Mouse (Mus musculus) C2C12 (cell line): ENCODE measurements around the gene Gm13871. TPM values are rescaled to one million over a fixed set of nuclear protein-coding genes. Genes with fewer than 3 reads are reported as not detected.
"Not testable (repeated sequence)": the region's sequence is repeated elsewhere in the genome, so short reads cannot be mapped to it uniquely, and the experiment has no call there.

Source experiments
- H3K27me3 ChIP-seq: one replicate; pipeline ENCODE4 v1.6.1; 2011; ENCODE audit not compliant: control insufficient read depth, insufficient read depth, insufficient read length
- H3K36me3 ChIP-seq: one replicate; pipeline ENCODE4 v1.6.1; 2011; ENCODE audit not compliant: control insufficient read depth, insufficient read depth
- H3K4me3 ChIP-seq: one replicate; pipeline ENCODE4 v1.5.1; 2011; ENCODE audit warnings: mild to moderate bottlenecking, control low read depth; ENCODE audit not compliant: poor library complexity, insufficient read depth, severe bottlenecking
- H3K79me2 ChIP-seq: one replicate; pipeline ENCODE4 v1.6.1; 2011; ENCODE audit not compliant: control insufficient read depth, insufficient read depth
- H3K79me3 ChIP-seq: one replicate; pipeline ENCODE4 v1.6.1; 2011; ENCODE audit warnings: low read depth, control low read depth
- H3ac ChIP-seq: one replicate; pipeline ENCODE3; 2011; ENCODE audit warnings: low read depth; ENCODE audit not compliant: control insufficient read depth, insufficient read length
- CEBPB ChIP-seq: IDR thresholded peaks from one replicate; pipeline ENCODE4 v1.6.1; 2011; ENCODE audit warnings: low read depth, mild to moderate bottlenecking, control low read depth, moderate library complexity
- CTCF ChIP-seq: IDR thresholded peaks from one replicate; pipeline ENCODE4 v1.5.1; 2011; ENCODE audit not compliant: control insufficient read depth, insufficient read depth, insufficient read length
- FOSL1 ChIP-seq: IDR thresholded peaks from one replicate; pipeline ENCODE4 v1.8.0; 2011; ENCODE audit warnings: mild to moderate bottlenecking, low read length; ENCODE audit not compliant: poor library complexity, insufficient read depth, severe bottlenecking
- MAX ChIP-seq: IDR thresholded peaks from one replicate; pipeline ENCODE4 v1.6.1; 2011; ENCODE audit warnings: mild to moderate bottlenecking, control low read depth
- MYOD1 ChIP-seq: IDR thresholded peaks from one replicate; pipeline ENCODE4 v1.6.1; 2011; ENCODE audit warnings: low read depth; ENCODE audit not compliant: control insufficient read depth, insufficient read length
- MYOG ChIP-seq: IDR thresholded peaks from one replicate; pipeline ENCODE4 v1.6.1; 2011; ENCODE audit not compliant: control insufficient read depth, insufficient read length; ENCODE audit errors: extremely low read depth
- USF1 ChIP-seq: IDR thresholded peaks from one replicate; pipeline ENCODE4 v1.6.1; 2011; ENCODE audit warnings: low read depth, mild to moderate bottlenecking, control low read depth, moderate library complexity
- long read RNA-seq, 2 experiments: library from polyadenylated mRNA; unstranded; transcript quantifications; one replicate each; pipeline ENCODE4 v2.0.0; 2019 to 2020
- polyA plus RNA-seq: library from polyadenylated mRNA; unstranded; fragments of >200 nt; fragmentation: generic; extraction: Trizol; gene quantifications from one replicate; pipeline ENCODE4 v1.2.1, GENCODE M21; 2012; ENCODE audit warnings: missing spikeins

The Gm13871 gene
- polyA plus RNA-seq = not detected
- long read RNA-seq, experiment 1 = 0 reads
- long read RNA-seq, experiment 2 = 0 reads

GRCm38 (mm10) chr4:73905853-73906252 lies at the start of gene Gm13871:
Gene Gm13871, minus strand, starts transcription at chr4:73905953.
- H3K79me3 ChIP-seq, H3ac ChIP-seq, H3K4me3 ChIP-seq, H3K79me2 ChIP-seq, H3K27me3 ChIP-seq, H3K36me3 ChIP-seq: not testable (repeated sequence)

GRCm38 (mm10) chr4:73950375-73950896 lies 44.7 kb upstream of the Gm13871 start, which contains the start of gene 2310002L09Rik:
Gene 2310002L09Rik, minus strand, starts transcription at chr4:73950846.
- Histone ChIP-seq H3K79me2 (no peaks in the 10 kb centered on the region), H3K36me3 (no peaks in the 10 kb centered on the region), H3K4me3 (no peak within 1 kb of the TSS), H3K79me3 (no peaks in the 10 kb centered on the region), H3ac (no peak within 1 kb of the TSS), H3K27me3 (no peaks in the 10 kb centered on the region)
- no peak for TF ChIP-seq CEBPB
- TF ChIP-seq USF1 = no peak
- no peak for TF ChIP-seq CTCF
- no peak for TF ChIP-seq MAX
- no peak for TF ChIP-seq MYOG
- TF ChIP-seq FOSL1 = no peak
- TF ChIP-seq MYOD1 = no peak

GRCm38 (mm10) chr4:73920660-73921059 lies 14.9 kb upstream of the Gm13871 start, which contains the start of gene Gm11756:
Gene Gm11756, minus strand, starts transcription at chr4:73920760.
- H3K27me3 ChIP-seq, H3K36me3 ChIP-seq, H3K79me2 ChIP-seq, H3ac ChIP-seq, H3K79me3 ChIP-seq, H3K4me3 ChIP-seq: not testable (repeated sequence)

GRCm38 (mm10) chr4:73891012-73891411 lies 14.7 kb downstream of the Gm13871 start, which contains the start of gene Gm11757:
Gene Gm11757, minus strand, starts transcription at chr4:73891112.
- H3K36me3 ChIP-seq, H3K4me3 ChIP-seq, H3ac ChIP-seq, H3K79me2 ChIP-seq, H3K79me3 ChIP-seq, H3K27me3 ChIP-seq: not testable (repeated sequence)

- not testable (repeated sequence) for H3K79me3 ChIP-seq, H3K4me3 ChIP-seq, H3K79me2 ChIP-seq, H3K27me3 ChIP-seq, H3ac ChIP-seq, H3K36me3 ChIP-seq
Measured at GRCm38 (mm10) chr4:73876166-73876565, 29.6 kb downstream of the Gm13871 start, which contains the start of gene Gm11758. Gene Gm11758, minus strand, starts transcription at chr4:73876266.

Other genes starting within 250 kb of the Gm13871 start
- 0.04 TPM for gene Gm11239, start 237.6 kb downstream of the Gm13871 start, polyA plus RNA-seq
- not detected for gene Gm428, start 222.4 kb downstream of the Gm13871 start, polyA plus RNA-seq
- not detected for gene Rasef, start 115.0 kb downstream of the Gm13871 start, polyA plus RNA-seq
- not detected for gene Gm11758, start 29.7 kb downstream of the Gm13871 start, polyA plus RNA-seq
- not detected for gene Gm11757, start 14.8 kb downstream of the Gm13871 start, polyA plus RNA-seq
- 0.08 TPM for gene Gm11756, start 14.8 kb upstream of the Gm13871 start, polyA plus RNA-seq
- not detected for gene 2310002L09Rik, start 44.9 kb upstream of the Gm13871 start, polyA plus RNA-seq
- gene Frmd3, start 107.5 kb upstream of the Gm13871 start, polyA plus RNA-seq = not detected